Mouse (Mus musculus): Measurements from ENCODE around the gene Proser2.

GRCm38 (mm10) chr2:6080037-6080436, 50.0 kb downstream of the Proser2 start:
- TF ChIP-seq MAX (IDR thresholded peaks at IDR 0.05) (no peak), CTCF (IDR thresholded peaks at IDR 0.05; ENCODE audit: control insufficient read depth, insufficient read depth, insufficient read length) (no peak), USF1 (IDR thresholded peaks at IDR 0.05; ENCODE audit: low read depth) (no peak), CEBPB (IDR thresholded peaks at IDR 0.05; ENCODE audit: low read depth) (no peak)

All from C2C12 (cell line).